Mouse (Mus musculus) hindbrain, embryonic 13.5 days (tissue): ENCODE measurements at regions not wholly inside any gene's neighbourhood (a gene's known extent, or its start where the extent isn't known, plus 50 kb on each side); places are given as distances from the start of the nearest gene placed in this dataset.
A peak's percentile ranks its signal among the peaks of the same experiment; 100 is the strongest.

Source experiments
- ATAC-seq: fragments of 200-750 bp; cut with Nextera tagmentation; 2 replicates; pipeline ENCODE4 v1.8.0; 2017; ENCODE audit warnings: moderate TSS enrichment; ENCODE audit not compliant: low FRiP score
- H3K27ac ChIP-seq: fragments of 300-500 bp; sonication (generic); 2 replicates; pipeline ENCODE4 v1.5.1; 2015; ENCODE audit warnings: inconsistent platforms, mild to moderate bottlenecking, moderate library complexity
- H3K27me3 ChIP-seq: fragments of 300-500 bp; sonication (generic); 2 replicates; pipeline ENCODE4 v1.6.1; 2015; ENCODE audit warnings: mild to moderate bottlenecking, inconsistent platforms
- H3K36me3 ChIP-seq: fragments of 300-500 bp; sonication (generic); 2 replicates; pipeline ENCODE4 v1.6.1; 2015; ENCODE audit warnings: mild to moderate bottlenecking, inconsistent platforms
- H3K4me1 ChIP-seq: fragments of 300-500 bp; sonication (generic); replicated peaks from 2 replicates; pipeline ENCODE4 v1.6.1; 2015; ENCODE audit warnings: inconsistent platforms
- H3K4me2 ChIP-seq: fragments of 300-500 bp; sonication (generic); 2 replicates; pipeline ENCODE4 v1.6.1; 2015; ENCODE audit warnings: inconsistent platforms, mild to moderate bottlenecking, moderate library complexity
- H3K4me3 ChIP-seq: fragments of 300-500 bp; sonication (generic); 2 replicates; pipeline ENCODE4 v1.5.1; 2015; ENCODE audit warnings: mild to moderate bottlenecking, inconsistent platforms
- H3K9ac ChIP-seq: fragments of 300-500 bp; sonication (generic); 2 replicates; pipeline ENCODE4 v1.6.1; 2015; ENCODE audit warnings: mild to moderate bottlenecking, inconsistent platforms
- H3K9me3 ChIP-seq: fragments of 300-500 bp; sonication (generic); 2 replicates; pipeline ENCODE4 v1.6.1; 2016; ENCODE audit warnings: inconsistent platforms
- WGBS: fragments of 180-500 bp; shearing (Covaris S2); methylation state at CpG from one replicate; pipeline ENCODE4 v1.1.7; 2015; 5-methylcytosine and 5-hydroxymethylcytosine counted together

GRCm38 (mm10) chr5:12868355-12869217 lies 256.6 kb upstream of the Sema3a start:
- ATAC-seq, result peak; percentile 65; the same call in 1 of the 2 replicates
- Histone ChIP-seq H3K4me3 (no peak overlapping the region), H3K4me1 (no peaks in the 10 kb centered on the region), H3K9me3 (no peaks in the 10 kb centered on the region), H3K4me2 (no peak overlapping the region), H3K9ac (no peak overlapping the region), H3K36me3 (no peaks in the 10 kb centered on the region), H3K27ac (no peak overlapping the region), H3K27me3 (no peaks in the 10 kb centered on the region)
- 26% methylated on average over 3 of the region's 3 CpGs for WGBS

GRCm38 (mm10) chr5:12872888-12873287 lies 252.3 kb upstream of the Sema3a start:
- ATAC-seq, result no peak
- H3K9ac ChIP-seq, result no peak overlapping the region
- no peak overlapping the region for H3K27ac ChIP-seq
- no peaks in the 10 kb centered on the region for H3K27me3 ChIP-seq
- no peaks in the 10 kb centered on the region for H3K9me3 ChIP-seq
- no peak overlapping the region for H3K4me3 ChIP-seq
- 84% methylated on average over 3 of the region's 3 CpGs for WGBS
- H3K36me3 ChIP-seq, result no peaks in the 10 kb centered on the region
- no peaks in the 10 kb centered on the region for H3K4me1 ChIP-seq
- no peak overlapping the region for H3K4me2 ChIP-seq

- Histone ChIP-seq H3K9me3 (no peaks in the 10 kb centered on the region), H3K27ac (no peak overlapping the region), H3K36me3 (no peaks in the 10 kb centered on the region), H3K27me3 (no peaks in the 10 kb centered on the region), H3K4me3 (no peak overlapping the region), H3K4me1 (no peaks in the 10 kb centered on the region), H3K4me2 (no peak overlapping the region), H3K9ac (no peak overlapping the region)
- WGBS, result 92% methylated on average over 6 of the region's 6 CpGs
- no peak for ATAC-seq
Measured at GRCm38 (mm10) chr5:12877595-12878296, 247.5 kb upstream of the Sema3a start.

GRCm38 (mm10) chr5:12892333-12892732 lies 232.9 kb upstream of the Sema3a start:
- no peaks in the 10 kb centered on the region for H3K4me1 ChIP-seq
- no peaks in the 10 kb centered on the region for H3K27me3 ChIP-seq
- H3K4me2 ChIP-seq, result no peak overlapping the region
- ATAC-seq, result no peak
- H3K36me3 ChIP-seq, result no peaks in the 10 kb centered on the region
- no peak overlapping the region for H3K4me3 ChIP-seq
- no peaks in the 10 kb centered on the region for H3K9me3 ChIP-seq
- no peak overlapping the region for H3K27ac ChIP-seq
- H3K9ac ChIP-seq, result no peak overlapping the region

- no peaks in the 10 kb centered on the region for H3K4me1 ChIP-seq
- no peak overlapping the region for H3K27ac ChIP-seq
- no peaks in the 10 kb centered on the region for H3K36me3 ChIP-seq
- ATAC-seq, result no peak
- H3K4me2 ChIP-seq, result no peak overlapping the region
- no peaks in the 10 kb centered on the region for H3K9me3 ChIP-seq
- no peaks in the 10 kb centered on the region for H3K27me3 ChIP-seq
- no peak overlapping the region for H3K9ac ChIP-seq
- WGBS, result 75% methylated on average over 2 of the region's 2 CpGs
- H3K4me3 ChIP-seq, result no peak overlapping the region
Measured at GRCm38 (mm10) chr5:12894638-12895037, 230.6 kb upstream of the Sema3a start.

GRCm38 (mm10) chr5:12910741-12911140 lies 214.5 kb upstream of the Sema3a start:
- Histone ChIP-seq H3K27me3 (no peaks in the 10 kb centered on the region), H3K4me2 (no peak overlapping the region), H3K4me3 (no peak overlapping the region), H3K36me3 (no peaks in the 10 kb centered on the region), H3K9me3 (no peaks in the 10 kb centered on the region), H3K27ac (no peak overlapping the region), H3K9ac (no peak overlapping the region), H3K4me1 (no peaks in the 10 kb centered on the region)
- ATAC-seq, result no peak

GRCm38 (mm10) chr5:12914395-12914794 lies 210.8 kb upstream of the Sema3a start:
- Histone ChIP-seq H3K27ac (no peak overlapping the region), H3K4me1 (no peaks in the 10 kb centered on the region), H3K9ac (no peak overlapping the region), H3K4me3 (no peak overlapping the region), H3K9me3 (no peaks in the 10 kb centered on the region), H3K36me3 (no peaks in the 10 kb centered on the region), H3K27me3 (no peaks in the 10 kb centered on the region), H3K4me2 (no peak overlapping the region)
- 82% methylated on average over 1 of the region's 1 CpGs for WGBS
- no peak for ATAC-seq

- H3K27ac ChIP-seq, result no peak overlapping the region
- no peak overlapping the region for H3K4me2 ChIP-seq
- no peak overlapping the region for H3K4me3 ChIP-seq
- H3K4me1 ChIP-seq, result no peaks in the 10 kb centered on the region
- H3K36me3 ChIP-seq, result no peaks in the 10 kb centered on the region
- no peaks in the 10 kb centered on the region for H3K9me3 ChIP-seq
- no peak overlapping the region for H3K9ac ChIP-seq
- no peak for ATAC-seq
- no peaks in the 10 kb centered on the region for H3K27me3 ChIP-seq
- WGBS, result 80% methylated on average over 2 of the region's 2 CpGs
Measured at GRCm38 (mm10) chr5:12919335-12919734, 205.9 kb upstream of the Sema3a start.

GRCm38 (mm10) chr5:12922889-12923288 lies 202.3 kb upstream of the Sema3a start:
- Histone ChIP-seq H3K27ac (no peak overlapping the region), H3K36me3 (no peaks in the 10 kb centered on the region), H3K9me3 (no peaks in the 10 kb centered on the region), H3K4me2 (no peak overlapping the region), H3K4me1 (no peaks in the 10 kb centered on the region), H3K27me3 (no peaks in the 10 kb centered on the region), H3K9ac (no peak overlapping the region), H3K4me3 (no peak overlapping the region)
- no peak for ATAC-seq

GRCm38 (mm10) chr5:12925466-12925865 lies 199.7 kb upstream of the Sema3a start:
- Histone ChIP-seq H3K4me3 (no peak overlapping the region), H3K27ac (no peak overlapping the region), H3K4me1 (no peaks in the 10 kb centered on the region), H3K9ac (no peak overlapping the region), H3K9me3 (no peaks in the 10 kb centered on the region), H3K4me2 (no peak overlapping the region), H3K36me3 (no peaks in the 10 kb centered on the region), H3K27me3 (no peaks in the 10 kb centered on the region)
- ATAC-seq, result no peak

GRCm38 (mm10) chr5:12926289-12926688 lies 198.9 kb upstream of the Sema3a start:
- Histone ChIP-seq H3K9me3 (no peaks in the 10 kb centered on the region), H3K27ac (no peak overlapping the region), H3K9ac (no peak overlapping the region), H3K27me3 (no peaks in the 10 kb centered on the region), H3K4me1 (no peaks in the 10 kb centered on the region), H3K4me3 (no peak overlapping the region), H3K4me2 (no peak overlapping the region), H3K36me3 (no peaks in the 10 kb centered on the region)
- 87% methylated on average over 8 of the region's 8 CpGs for WGBS
- no peak for ATAC-seq

GRCm38 (mm10) chr5:12927247-12927646 lies 198.0 kb upstream of the Sema3a start:
- ATAC-seq, result no peak
- Histone ChIP-seq H3K4me1 (no peaks in the 10 kb centered on the region), H3K36me3 (no peaks in the 10 kb centered on the region), H3K27ac (no peak overlapping the region), H3K4me2 (no peak overlapping the region), H3K27me3 (no peaks in the 10 kb centered on the region), H3K9me3 (no peaks in the 10 kb centered on the region), H3K9ac (no peak overlapping the region), H3K4me3 (no peak overlapping the region)
- WGBS, result 88% methylated on average over 3 of the region's 3 CpGs

GRCm38 (mm10) chr5:12937052-12937451 lies 188.2 kb upstream of the Sema3a start:
- Histone ChIP-seq H3K4me3 (no peak overlapping the region), H3K4me1 (no peaks in the 10 kb centered on the region), H3K4me2 (no peak overlapping the region), H3K27me3 (no peaks in the 10 kb centered on the region), H3K36me3 (no peaks in the 10 kb centered on the region), H3K27ac (no peak overlapping the region), H3K9me3 (no peaks in the 10 kb centered on the region), H3K9ac (no peak overlapping the region)
- ATAC-seq, result no peak
- WGBS, result 70% methylated on average over 5 of the region's 5 CpGs
